Mouse (Mus musculus): Measurements from ENCODE around the gene Klhl28.

GRCm38 (mm10) chr12:64902506-64902905 lies 62.8 kb downstream of the Klhl28 start:
- TF ChIP-seq SMC3 (IDR thresholded peaks at IDR 0.05; ENCODE audit: low read depth, low read length) (no peak), TCF12 (IDR thresholded peaks at IDR 0.05; ENCODE audit: low read depth, low read length) (no peak), ETS1 (IDR thresholded peaks at IDR 0.05; ENCODE audit: low read depth, low read length) (no peak), NELFE (IDR thresholded peaks at IDR 0.05; ENCODE audit: low read depth, low read length) (no peak), CTCF (IDR thresholded peaks at IDR 0.05 in 2 of 3, conservative IDR thresholded peaks at IDR 0.05 in 1 of 3; ENCODE audit: control insufficient read depth in 1 of 3, insufficient read depth in 1 of 3, low read depth in 2 of 3, low read length in 3 of 3, poor library complexity in 1 of 3, severe bottlenecking in 1 of 3) (no peak), POLR2AphosphoS2 (IDR thresholded peaks at IDR 0.05; ENCODE audit: low read length) (no peak)
